In the genomic region with DNA sequence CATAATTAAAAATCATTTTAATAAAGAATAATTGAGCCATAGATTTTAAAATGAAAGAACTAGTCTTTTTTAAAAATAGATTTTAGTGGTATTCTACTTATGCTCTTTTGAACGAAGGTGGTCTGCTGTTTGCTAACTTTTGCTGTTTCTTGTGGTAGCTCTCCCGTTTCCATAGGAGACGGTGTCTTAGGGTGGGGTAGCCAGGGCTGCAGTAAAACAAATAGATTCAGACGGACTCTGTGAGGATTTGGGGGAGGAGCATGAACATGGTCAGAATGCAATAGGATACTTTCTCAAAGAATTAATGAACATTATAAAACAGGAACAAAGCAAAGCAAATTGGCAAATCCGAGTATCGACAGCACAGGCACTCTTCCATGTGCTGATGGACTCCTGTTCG, we compare ENCODE assay signal across 21 mouse cellular contexts.
DNase-seq lines count a peak whose midpoint lies in the region; ATAC-seq and TF ChIP-seq lines count a peak whose summit lies in the region.
"Had no signal": no experiment of that assay in that cellular context is flagged by ENCODE, and none has a peak within 500 bp of the region (broad histone marks: within the 10 kb centered on the region; RNA-seq: fewer than 3 reads in every experiment).

No protein-coding gene starts in this region.

- 0 out of 2 replicates have a peak overlapping the region, but pooled peaks have one; percentile 16 for H3K4me2 ChIP-seq in limb, embryonic 13.5 days (replicated peaks)
- H3K4me2 ChIP-seq in midbrain, embryonic 11.5 days: no peak overlapping the region
- H3K4me2 ChIP-seq in limb, embryonic 14.5 days (replicated peaks; ENCODE audit: low read depth, low read length, severe bottlenecking): no peak overlapping the region
- H3K4me2 ChIP-seq in hindbrain, embryonic 13.5 days: no peak overlapping the region

- no peaks in the 10 kb centered on the region for H3K36me3 ChIP-seq in limb, embryonic 13.5 days
- no peaks in the 10 kb centered on the region for H3K36me3 ChIP-seq in limb, embryonic 10.5 days
- no peaks in the 10 kb centered on the region for H3K36me3 ChIP-seq in midbrain, embryonic 11.5 days (ENCODE audit: control insufficient read depth, insufficient read depth, low read length)
- H3K36me3 ChIP-seq in midbrain, embryonic 10.5 days: no peaks in the 10 kb centered on the region
- H3K36me3 ChIP-seq in limb, embryonic 14.5 days (ENCODE audit: control insufficient read depth, insufficient read depth, low read length): no peaks in the 10 kb centered on the region
- H3K36me3 ChIP-seq in hindbrain, embryonic 13.5 days: no peaks in the 10 kb centered on the region
- H3K36me3 ChIP-seq: G1E had no signal

- no peak for TF ChIP-seq POLR2A in limb, embryonic 14.5 days (IDR thresholded peaks at IDR 0.05; ENCODE audit: borderline replicate concordance, extremely low read depth, insufficient read depth, insufficient read length)

- no peak for ATAC-seq in limb, embryonic 13.5 days (ENCODE audit: low FRiP score, low read depth)
- peak; percentile 57; the same call in 1 of the 2 replicates for ATAC-seq in midbrain, embryonic 11.5 days (ENCODE audit: low FRiP score)
- peak; percentile 53; the same call in 1 of the 2 replicates for ATAC-seq in limb, embryonic 14.5 days (ENCODE audit: low FRiP score, low read depth)
- ATAC-seq in hindbrain, embryonic 13.5 days (ENCODE audit: low FRiP score): no peak
- ATAC-seq: activated CD4-positive, CD25-positive, alpha-beta regulatory T cell, adult 4 months; CD4-positive, CD25-positive, alpha-beta regulatory T cell, adult 4 months; Patski had no signal

- WGBS in limb, embryonic 13.5 days: 45% methylated on average over 7 of the region's 7 CpGs
- 81% methylated on average over 7 of the region's 7 CpGs for WGBS in limb, embryonic 10.5 days
- WGBS in midbrain, embryonic 11.5 days: 66% methylated on average over 7 of the region's 7 CpGs
- 71% methylated on average over 7 of the region's 7 CpGs for WGBS in midbrain, embryonic 10.5 days
- 36% methylated on average over 7 of the region's 7 CpGs for WGBS in limb, embryonic 14.5 days
- 61% methylated on average over 7 of the region's 7 CpGs for WGBS in hindbrain, embryonic 13.5 days

- H3K27me3 ChIP-seq in limb, embryonic 13.5 days: no peaks in the 10 kb centered on the region
- H3K27me3 ChIP-seq in limb, embryonic 10.5 days (ENCODE audit: low read depth, poor library complexity, severe bottlenecking): no peaks in the 10 kb centered on the region
- H3K27me3 ChIP-seq in midbrain, embryonic 11.5 days (ENCODE audit: control insufficient read depth, insufficient read depth, low read length): no peaks in the 10 kb centered on the region
- H3K27me3 ChIP-seq in midbrain, embryonic 10.5 days (ENCODE audit: low read depth, poor library complexity, severe bottlenecking): no peaks in the 10 kb centered on the region
- H3K27me3 ChIP-seq in limb, embryonic 14.5 days (ENCODE audit: control insufficient read depth, insufficient read depth, low read length): no peaks in the 10 kb centered on the region
- H3K27me3 ChIP-seq in hindbrain, embryonic 13.5 days: no peaks in the 10 kb centered on the region
- H3K27me3 ChIP-seq: CH12.LX, Patski had no signal

- DNase-seq in limb, embryonic 10.5 days (ENCODE audit: low spot score): no peak
- DNase-seq in midbrain, embryonic 11.5 days (ENCODE audit: low spot score, missing footprints): peak; percentile 6
- no peak for DNase-seq in midbrain, embryonic 10.5 days (ENCODE audit: low spot score)
- DNase-seq in limb, embryonic 14.5 days (ENCODE audit: low spot score): no peak
- DNase-seq: adrenal gland, adult 2 months; adrenal gland, adult 8-10 months; adrenal gland, postnatal 10 days; adrenal gland, postnatal 14 days; adrenal gland, postnatal 25 days; adrenal gland, postnatal 36 days; B cell, adult 2 months; cerebellum, adult 11 months; cerebellum, adult 11-12 months; cerebellum, adult 18-20 months had no signal

- H3K9me3 ChIP-seq in limb, embryonic 13.5 days: no peaks in the 10 kb centered on the region
- H3K9me3 ChIP-seq in limb, embryonic 10.5 days (replicated peaks): no peaks in the 10 kb centered on the region
- H3K9me3 ChIP-seq in midbrain, embryonic 11.5 days (ENCODE audit: control insufficient read depth, low read length): no peaks in the 10 kb centered on the region
- H3K9me3 ChIP-seq in midbrain, embryonic 10.5 days (replicated peaks): no peaks in the 10 kb centered on the region
- no peaks in the 10 kb centered on the region for H3K9me3 ChIP-seq in limb, embryonic 14.5 days (ENCODE audit: control insufficient read depth, low read length)
- H3K9me3 ChIP-seq in hindbrain, embryonic 13.5 days: no peaks in the 10 kb centered on the region
- H3K9me3 ChIP-seq: G1E had no signal

- H3K4me3 ChIP-seq in limb, embryonic 13.5 days: no peak overlapping the region
- no peak overlapping the region for H3K4me3 ChIP-seq in limb, embryonic 10.5 days
- H3K4me3 ChIP-seq in midbrain, embryonic 11.5 days (ENCODE audit: low read depth, low read length): no peak overlapping the region
- H3K4me3 ChIP-seq in midbrain, embryonic 10.5 days: no peak overlapping the region
- H3K4me3 ChIP-seq in limb, embryonic 14.5 days (replicated peaks; ENCODE audit: low read length): no peak overlapping the region
- no peak overlapping the region for H3K4me3 ChIP-seq in hindbrain, embryonic 13.5 days

- no peak overlapping the region for H3K27ac ChIP-seq in limb, embryonic 13.5 days
- no peak overlapping the region for H3K27ac ChIP-seq in limb, embryonic 10.5 days
- H3K27ac ChIP-seq in midbrain, embryonic 11.5 days (ENCODE audit: low read depth, low read length): no peak overlapping the region
- no peak overlapping the region for H3K27ac ChIP-seq in midbrain, embryonic 10.5 days (replicated peaks)
- H3K27ac ChIP-seq in limb, embryonic 14.5 days (replicated peaks; ENCODE audit: low read depth, low read length): no peak overlapping the region
- H3K27ac ChIP-seq in hindbrain, embryonic 13.5 days: no peak overlapping the region

- no peak overlapping the region for H3K9ac ChIP-seq in limb, embryonic 13.5 days
- H3K9ac ChIP-seq in midbrain, embryonic 11.5 days (ENCODE audit: low read length): no peak overlapping the region
- H3K9ac ChIP-seq in limb, embryonic 14.5 days (ENCODE audit: low read depth, low read length, severe bottlenecking): no peak overlapping the region
- no peak overlapping the region for H3K9ac ChIP-seq in hindbrain, embryonic 13.5 days

- peaks cover 9% of the 10 kb centered on the region; the same call in 1 of the 2 replicates for H3K4me1 ChIP-seq in limb, embryonic 13.5 days
- H3K4me1 ChIP-seq in limb, embryonic 10.5 days: 0 out of 2 replicates have a peak, but pooled peaks cover 7% of the 10 kb centered on the region
- H3K4me1 ChIP-seq in midbrain, embryonic 11.5 days (ENCODE audit: control insufficient read depth, insufficient read depth, low read length): no peaks in the 10 kb centered on the region
- H3K4me1 ChIP-seq in midbrain, embryonic 10.5 days: peaks cover 14% of the 10 kb centered on the region
- peaks cover 3% of the 10 kb centered on the region; the same call in 1 of the 2 replicates for H3K4me1 ChIP-seq in limb, embryonic 14.5 days (ENCODE audit: control insufficient read depth, insufficient read depth, low read length)
- H3K4me1 ChIP-seq in hindbrain, embryonic 13.5 days (replicated peaks): peaks cover 4% of the 10 kb centered on the region

Comparison
In these comparisons a context has a peak if more than half of its experiments do, and no peak if none do; other contexts are left out.
1. ATAC-seq: peak in midbrain, embryonic 11.5 days (single experiment) and limb, embryonic 14.5 days (single experiment); none in limb, embryonic 13.5 days (single experiment) and hindbrain, embryonic 13.5 days (single experiment).